Mouse (Mus musculus): ENCODE data around the gene Ccdc114. TPM values are rescaled to one million over a fixed set of nuclear protein-coding genes. Genes with fewer than 3 reads are reported as not detected.
"Not testable (repeated sequence)": the region's sequence is repeated elsewhere in the genome, so short reads cannot be mapped to it uniquely, and the experiment has no call there.

The Ccdc114 gene
- polyA plus RNA-seq (2014; fragmentation: Nextera tagmentation; extraction: Ambion mirVana), result 8.0 and 10.0 TPM in 2 replicates

DNA sequence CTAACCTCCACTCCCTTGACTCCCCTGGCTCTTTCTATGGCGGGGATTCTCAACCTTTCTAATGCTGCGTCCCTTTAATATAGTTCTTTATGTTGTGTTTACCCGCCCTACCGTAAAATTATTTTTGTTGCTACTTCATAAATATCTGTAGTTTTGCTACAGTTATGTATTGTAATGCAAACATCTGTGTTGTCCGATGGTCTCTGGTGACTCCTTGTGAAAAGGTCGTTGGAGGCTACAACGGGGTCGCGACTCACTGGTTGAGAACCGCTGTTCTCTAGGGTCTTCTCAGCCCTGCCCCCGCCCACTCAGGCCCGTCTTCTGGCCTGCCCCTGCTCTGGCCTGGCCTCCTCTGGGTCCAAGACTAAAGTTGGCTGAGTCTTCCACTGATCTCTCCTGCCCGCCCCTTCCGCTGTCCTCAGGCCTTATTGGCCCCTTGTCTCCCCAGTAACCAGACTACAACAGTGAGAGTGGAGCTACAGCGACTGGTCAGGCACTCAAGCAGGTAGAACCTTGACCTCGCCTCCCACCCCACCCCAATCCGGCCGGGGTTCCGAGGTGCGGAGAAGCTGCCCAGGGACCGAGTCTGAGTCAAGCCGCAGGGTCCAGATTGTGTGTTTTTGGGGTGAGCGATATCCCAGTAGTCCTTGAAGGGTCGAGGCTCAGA is at the start of gene Ccdc114:
Gene Ccdc114, plus strand, starts transcription at position 311 of the 667 bp plus-strand sequence.
- peaks cover 39% of the 10 kb centered on the region for H3K4me1 ChIP-seq (ENCODE audit: control insufficient read depth, insufficient read depth, low read length)
- ATAC-seq (ENCODE audit: low FRiP score, low TSS enrichment), result peak; percentile 69
- no peaks in the 10 kb centered on the region for H3K27me3 ChIP-seq (ENCODE audit: control insufficient read depth, insufficient read depth, low read length)
- H3K9ac ChIP-seq (ENCODE audit: low read depth, low read length), result peak within 1 kb of the TSS; percentile 56; the same call in 1 of the 2 replicates
- peak within 1 kb of the TSS; percentile 68 for H3K4me2 ChIP-seq (replicated peaks; ENCODE audit: low read depth, low read length)
- peak within 1 kb of the TSS; percentile 40 for H3K4me3 ChIP-seq (ENCODE audit: low read length)
- 2% methylated on average over 24 of the region's 24 CpGs for WGBS
- H3K36me3 ChIP-seq (ENCODE audit: control insufficient read depth, insufficient read depth, low read length), result no peaks in the 10 kb centered on the region
- H3K9me3 ChIP-seq (ENCODE audit: control insufficient read depth, low read length), result 0 out of 2 replicates have a peak, but pooled peaks cover 4% of the 10 kb centered on the region
- peak within 1 kb of the TSS; percentile 90 for H3K27ac ChIP-seq (ENCODE audit: low read depth, low read length)

GRCm38 (mm10) chr7:45876895-45877294 is 47.0 kb upstream of the Ccdc114 start:
- Histone ChIP-seq H3K27ac (ENCODE audit: low read depth, low read length) (no peak overlapping the region), H3K27me3 (ENCODE audit: control insufficient read depth, insufficient read depth, low read length) (no peaks in the 10 kb centered on the region), H3K9me3 (ENCODE audit: control insufficient read depth, low read length) (no peaks in the 10 kb centered on the region), H3K4me2 (replicated peaks; ENCODE audit: low read depth, low read length) (no peak overlapping the region), H3K36me3 (ENCODE audit: control insufficient read depth, insufficient read depth, low read length) (peaks cover 73% of the 10 kb centered on the region), H3K4me1 (ENCODE audit: control insufficient read depth, insufficient read depth, low read length) (peaks cover 10% of the 10 kb centered on the region; the same call in 1 of the 2 replicates), H3K4me3 (ENCODE audit: low read length) (no peak overlapping the region), H3K9ac (ENCODE audit: low read depth, low read length) (no peak overlapping the region)
- ATAC-seq (ENCODE audit: low FRiP score, low TSS enrichment), result no peak
- WGBS, result 97% methylated on average over 7 of the region's 7 CpGs

DNA sequence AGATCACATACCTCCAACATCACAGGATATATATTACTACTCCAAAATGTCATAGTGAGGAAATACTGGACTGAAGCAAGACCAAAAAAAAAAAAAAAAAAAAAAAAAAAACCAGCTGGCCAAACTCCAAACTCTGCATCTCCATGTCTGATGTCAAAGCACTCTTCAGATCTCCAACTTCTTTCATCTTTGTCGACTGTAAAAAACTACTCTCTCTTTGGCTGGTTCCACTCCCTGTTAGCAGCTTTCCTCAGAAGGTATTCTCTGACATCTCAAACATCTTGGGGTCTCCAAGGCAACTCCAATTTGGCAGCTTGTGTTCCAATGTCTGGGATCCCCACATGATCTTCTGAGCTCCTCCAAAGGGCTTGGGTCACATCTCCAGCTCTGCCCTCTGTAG is 45.6 kb upstream of the Ccdc114 start, which contains the start of gene Grin2d:
Gene Grin2d, minus strand, starts transcription at position 101 of the 400 bp plus-strand sequence.
- H3K27ac ChIP-seq (ENCODE audit: low read depth, low read length); H3K9me3 ChIP-seq (ENCODE audit: control insufficient read depth, low read length); ATAC-seq (ENCODE audit: low FRiP score, low TSS enrichment); H3K4me2 ChIP-seq (replicated peaks; ENCODE audit: low read depth, low read length); H3K4me3 ChIP-seq (ENCODE audit: low read length); H3K9ac ChIP-seq (ENCODE audit: low read depth, low read length); H3K27me3 ChIP-seq (ENCODE audit: control insufficient read depth, insufficient read depth, low read length); H3K4me1 ChIP-seq (ENCODE audit: control insufficient read depth, insufficient read depth, low read length): not testable (repeated sequence)
- peaks cover 87% of the 10 kb centered on the region for H3K36me3 ChIP-seq (ENCODE audit: control insufficient read depth, insufficient read depth, low read length)
- 97% methylated on average over 1 of the region's 1 CpGs for WGBS

DNA sequence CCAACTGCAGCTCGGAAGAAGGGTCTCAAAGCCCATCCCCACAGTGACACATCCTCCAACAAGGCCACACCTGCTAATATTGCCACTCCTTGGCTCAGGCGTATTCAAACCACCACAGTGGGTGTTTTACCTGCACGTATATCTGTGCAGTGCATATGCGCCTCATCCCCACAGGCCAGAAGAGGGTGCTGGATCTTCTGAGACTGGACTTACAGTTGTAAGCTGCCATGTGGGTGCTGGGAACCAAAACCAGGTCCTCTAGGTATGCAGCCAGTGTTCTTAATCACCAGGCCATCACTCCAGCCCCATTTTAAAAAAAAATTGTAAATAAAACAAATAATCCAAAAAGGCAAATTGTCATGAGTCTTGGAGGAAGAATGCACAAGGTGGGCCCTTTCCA is 43.3 kb upstream of the Ccdc114 start:
- no peaks in the 10 kb centered on the region for H3K4me1 ChIP-seq (ENCODE audit: control insufficient read depth, insufficient read depth, low read length)
- no peak overlapping the region for H3K4me3 ChIP-seq (ENCODE audit: low read length)
- H3K27ac ChIP-seq (ENCODE audit: low read depth, low read length), result no peak overlapping the region
- no peaks in the 10 kb centered on the region for H3K9me3 ChIP-seq (ENCODE audit: control insufficient read depth, low read length)
- H3K4me2 ChIP-seq (replicated peaks; ENCODE audit: low read depth, low read length), result no peak overlapping the region
- H3K27me3 ChIP-seq (ENCODE audit: control insufficient read depth, insufficient read depth, low read length), result no peaks in the 10 kb centered on the region
- no peak for ATAC-seq (ENCODE audit: low FRiP score, low TSS enrichment)
- no peak overlapping the region for H3K9ac ChIP-seq (ENCODE audit: low read depth, low read length)
- 97% methylated on average over 4 of the region's 4 CpGs for WGBS
- peaks cover 96% of the 10 kb centered on the region for H3K36me3 ChIP-seq (ENCODE audit: control insufficient read depth, insufficient read depth, low read length)

DNA sequence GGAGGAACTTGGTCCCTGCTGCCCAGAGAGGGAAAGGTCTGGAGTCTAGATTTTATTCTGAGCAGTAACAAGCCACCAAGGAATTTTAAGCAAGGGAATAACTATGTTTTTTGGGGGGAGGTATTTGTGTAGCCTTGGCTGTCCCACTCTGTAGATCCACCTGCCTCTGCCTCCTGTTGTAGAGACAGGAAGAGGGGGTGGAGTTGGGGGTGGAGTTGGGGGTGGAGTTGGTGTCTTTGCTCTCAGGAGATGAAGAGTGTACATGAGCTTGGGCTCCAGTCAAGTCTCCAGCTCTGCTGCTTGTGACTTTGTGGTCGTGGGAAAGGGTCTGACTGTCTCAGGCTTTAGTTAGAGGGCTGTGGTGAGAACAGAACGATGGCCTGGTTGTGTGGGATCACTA is 42.9 kb upstream of the Ccdc114 start:
- Histone ChIP-seq H3K9ac (ENCODE audit: low read depth, low read length) (no peak overlapping the region), H3K27ac (ENCODE audit: low read depth, low read length) (no peak overlapping the region), H3K4me3 (ENCODE audit: low read length) (no peak overlapping the region), H3K27me3 (ENCODE audit: control insufficient read depth, insufficient read depth, low read length) (no peaks in the 10 kb centered on the region), H3K4me2 (replicated peaks; ENCODE audit: low read depth, low read length) (no peak overlapping the region), H3K4me1 (ENCODE audit: control insufficient read depth, insufficient read depth, low read length) (no peaks in the 10 kb centered on the region), H3K36me3 (ENCODE audit: control insufficient read depth, insufficient read depth, low read length) (peaks cover 95% of the 10 kb centered on the region), H3K9me3 (ENCODE audit: control insufficient read depth, low read length) (no peaks in the 10 kb centered on the region)
- ATAC-seq (ENCODE audit: low FRiP score, low TSS enrichment), result no peak
- WGBS, result 94% methylated on average over 2 of the region's 2 CpGs

DNA sequence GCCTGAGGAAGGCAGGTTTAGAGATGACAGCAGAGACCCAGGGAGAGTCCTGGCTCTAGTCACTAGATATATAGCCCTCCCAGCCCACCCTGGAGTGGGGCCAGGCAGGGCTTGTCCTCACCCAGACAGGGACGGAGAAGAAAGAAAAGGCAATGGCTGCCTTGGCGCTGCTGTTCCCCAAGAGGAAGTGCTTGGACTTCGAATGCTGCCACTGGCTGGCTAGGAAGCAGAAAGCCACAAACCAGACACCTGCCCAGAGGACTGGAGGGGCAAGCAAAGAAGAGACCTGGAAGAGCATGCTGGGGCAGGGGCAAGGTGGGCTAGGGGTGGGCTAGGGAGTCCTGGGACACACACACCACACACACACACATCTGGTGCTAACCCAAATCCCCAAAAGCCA is 36.6 kb upstream of the Ccdc114 start:
- Histone ChIP-seq H3K4me3 (ENCODE audit: low read length) (no peak overlapping the region), H3K9ac (ENCODE audit: low read depth, low read length) (no peak overlapping the region), H3K27ac (ENCODE audit: low read depth, low read length) (no peak overlapping the region), H3K27me3 (ENCODE audit: control insufficient read depth, insufficient read depth, low read length) (no peaks in the 10 kb centered on the region), H3K36me3 (ENCODE audit: control insufficient read depth, insufficient read depth, low read length) (peaks cover 39% of the 10 kb centered on the region), H3K4me2 (replicated peaks; ENCODE audit: low read depth, low read length) (no peak overlapping the region), H3K4me1 (ENCODE audit: control insufficient read depth, insufficient read depth, low read length) (no peaks in the 10 kb centered on the region), H3K9me3 (ENCODE audit: control insufficient read depth, low read length) (no peaks in the 10 kb centered on the region)
- no peak for ATAC-seq (ENCODE audit: low FRiP score, low TSS enrichment)
- 41% methylated on average over 3 of the region's 3 CpGs for WGBS

- Histone ChIP-seq H3K4me1 (ENCODE audit: control insufficient read depth, insufficient read depth, low read length) (no peaks in the 10 kb centered on the region), H3K36me3 (ENCODE audit: control insufficient read depth, insufficient read depth, low read length) (no peaks in the 10 kb centered on the region), H3K4me3 (ENCODE audit: low read length) (no peak overlapping the region), H3K4me2 (replicated peaks; ENCODE audit: low read depth, low read length) (no peak overlapping the region), H3K27ac (ENCODE audit: low read depth, low read length) (no peak overlapping the region), H3K27me3 (ENCODE audit: control insufficient read depth, insufficient read depth, low read length) (no peaks in the 10 kb centered on the region), H3K9ac (ENCODE audit: low read depth, low read length) (no peak overlapping the region), H3K9me3 (ENCODE audit: control insufficient read depth, low read length) (no peaks in the 10 kb centered on the region)
- ATAC-seq (ENCODE audit: low FRiP score, low TSS enrichment), result no peak
- WGBS, result 68% methylated on average over 2 of the region's 2 CpGs
Measured at GRCm38 (mm10) chr7:45892651-45893050, 31.2 kb upstream of the Ccdc114 start.

- peak overlapping the region; percentile 40; the same call in 1 of the 2 replicates for H3K9ac ChIP-seq (ENCODE audit: low read depth, low read length)
- H3K36me3 ChIP-seq (ENCODE audit: control insufficient read depth, insufficient read depth, low read length), result no peaks in the 10 kb centered on the region
- no peak overlapping the region for H3K4me3 ChIP-seq (ENCODE audit: low read length)
- H3K9me3 ChIP-seq (ENCODE audit: control insufficient read depth, low read length), result no peaks in the 10 kb centered on the region
- peak overlapping the region; percentile 38 for H3K4me2 ChIP-seq (replicated peaks; ENCODE audit: low read depth, low read length)
- H3K4me1 ChIP-seq (ENCODE audit: control insufficient read depth, insufficient read depth, low read length), result no peaks in the 10 kb centered on the region
- 74% methylated on average over 6 of the region's 6 CpGs for WGBS
- H3K27ac ChIP-seq (ENCODE audit: low read depth, low read length), result no peak overlapping the region
- ATAC-seq (ENCODE audit: low FRiP score, low TSS enrichment), result no peak; the same call in 1 of the 2 replicates
- H3K27me3 ChIP-seq (ENCODE audit: control insufficient read depth, insufficient read depth, low read length), result no peaks in the 10 kb centered on the region
Measured at GRCm38 (mm10) chr7:45895931-45896516, 27.8 kb upstream of the Ccdc114 start.

All from kidney, embryonic 14.5 days (tissue).